Mouse (Mus musculus): Measurements from ENCODE around the gene Krtap29-1. TPM values are rescaled to one million over a fixed set of nuclear protein-coding genes. Genes with fewer than 3 reads are reported as not detected.

The Krtap29-1 gene
- polyA plus RNA-seq, 1 experiment from 2014 or later, result not detected

DNA sequence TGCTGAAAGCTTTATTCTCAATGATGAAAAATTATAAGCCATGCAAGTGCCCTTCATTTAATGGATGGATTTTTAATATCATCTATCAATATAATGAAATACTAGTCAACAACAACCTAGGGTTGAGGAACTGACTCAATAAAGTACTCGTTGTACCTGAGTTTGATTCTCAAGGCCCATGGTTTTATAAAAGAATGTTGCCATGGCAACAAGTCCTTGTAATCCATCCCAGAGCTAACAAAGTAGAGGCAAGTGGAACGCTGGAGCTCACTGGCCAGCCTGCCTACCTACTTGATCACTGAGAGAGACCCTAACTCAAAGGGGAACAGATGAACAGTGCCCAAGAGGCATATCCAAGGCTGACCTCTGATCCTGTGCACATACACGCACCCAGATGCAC is 11.7 kb upstream of the Krtap29-1 start:
- Histone ChIP-seq H3K4me3 (no peak overlapping the region), H3K4me1 (peaks cover 6% of the 10 kb centered on the region), H3K27me3 (ENCODE audit: poor library complexity, severe bottlenecking) (peaks cover 25% of the 10 kb centered on the region), H3K36me3 (replicated peaks) (no peaks in the 10 kb centered on the region), H3K27ac (no peak overlapping the region), H3K9me3 (no peaks in the 10 kb centered on the region)
- no peak for DNase-seq (ENCODE audit: extremely low spot score, low spot score)
- 76% methylated on average over 3 of the region's 3 CpGs for WGBS

DNA sequence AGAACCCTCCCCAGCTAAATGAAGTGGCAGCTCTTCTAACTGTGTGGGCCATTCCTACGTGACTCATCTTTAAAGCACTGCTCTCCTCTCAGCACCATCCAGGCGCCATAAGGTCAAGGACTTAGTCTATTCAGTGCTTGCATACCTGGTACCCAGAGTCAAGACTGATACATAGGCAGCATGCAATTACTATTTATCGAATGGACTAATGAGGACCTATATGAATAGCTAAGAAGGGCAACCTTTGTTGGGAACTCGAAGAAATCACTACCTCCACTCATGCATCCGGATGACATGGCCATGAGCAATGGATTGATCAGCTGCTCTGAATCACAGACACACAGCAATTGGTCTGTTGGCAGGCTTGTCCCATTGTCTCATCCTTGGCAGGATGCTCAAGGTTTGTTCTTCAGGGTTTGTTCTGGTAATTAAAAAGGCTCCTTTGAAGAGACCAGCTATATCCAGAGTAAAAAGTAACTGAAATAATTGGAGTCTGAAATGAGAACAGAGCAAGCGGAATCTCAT is 11.1 kb upstream of the Krtap29-1 start:
- Histone ChIP-seq H3K9me3 (no peaks in the 10 kb centered on the region), H3K4me1 (peaks cover 6% of the 10 kb centered on the region), H3K27ac (no peak overlapping the region), H3K36me3 (replicated peaks) (no peaks in the 10 kb centered on the region), H3K4me3 (no peak overlapping the region), H3K27me3 (ENCODE audit: poor library complexity, severe bottlenecking) (peaks cover 25% of the 10 kb centered on the region)
- WGBS, result 92% methylated on average over 6 of the region's 6 CpGs
- DNase-seq (ENCODE audit: extremely low spot score, low spot score), result no peak

DNA sequence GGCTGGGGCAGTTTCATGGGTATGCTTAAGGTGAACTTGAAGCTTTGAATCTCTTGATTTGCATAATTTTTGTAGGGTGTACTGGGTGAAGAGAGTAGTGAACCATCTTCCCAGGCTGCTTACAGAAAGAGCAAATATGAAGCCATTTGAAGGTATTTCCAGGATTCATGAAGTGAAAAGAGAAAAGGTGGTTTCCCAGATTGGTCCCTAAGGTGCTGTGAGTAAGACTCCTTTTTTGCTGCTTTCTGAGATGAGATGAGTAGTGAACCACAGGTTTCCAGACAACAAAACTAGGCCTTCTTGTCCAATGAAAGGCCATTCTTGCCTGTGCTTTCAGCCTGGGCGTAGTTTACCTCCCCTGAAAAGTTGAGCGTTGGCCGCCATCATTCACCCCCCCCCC is 9.7 kb upstream of the Krtap29-1 start:
- no peaks in the 10 kb centered on the region for H3K9me3 ChIP-seq
- DNase-seq (ENCODE audit: extremely low spot score, low spot score), result no peak
- WGBS, result 90% methylated on average over 3 of the region's 3 CpGs
- no peak overlapping the region for H3K27ac ChIP-seq
- H3K4me1 ChIP-seq, result peaks cover 3% of the 10 kb centered on the region
- H3K4me3 ChIP-seq, result no peak overlapping the region
- H3K36me3 ChIP-seq (replicated peaks), result no peaks in the 10 kb centered on the region
- H3K27me3 ChIP-seq (ENCODE audit: poor library complexity, severe bottlenecking), result peaks cover 12% of the 10 kb centered on the region

DNA sequence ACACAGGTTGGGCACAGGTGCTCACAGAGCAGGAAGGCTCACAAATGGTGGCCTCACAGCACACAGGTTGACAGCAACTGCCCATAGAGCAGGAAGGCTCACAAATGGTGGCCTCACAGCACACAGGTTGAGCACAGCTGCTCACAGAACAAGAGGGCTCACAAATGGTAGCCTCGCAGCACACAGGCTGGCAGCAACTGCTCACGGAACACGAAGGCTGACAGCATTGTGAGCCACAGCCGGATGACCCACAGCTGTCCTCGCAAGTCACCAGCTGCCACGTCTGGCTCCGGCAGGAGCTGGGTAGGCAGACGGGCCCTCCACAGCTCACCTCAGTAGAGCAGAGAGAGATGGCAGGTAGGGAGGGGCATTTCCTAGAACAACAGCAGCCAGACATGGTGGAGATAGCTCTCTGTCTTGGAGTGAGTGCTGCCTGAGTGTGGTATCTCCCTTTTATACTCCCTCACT is 7.4 kb upstream of the Krtap29-1 start, which contains the start of gene Krtap16-1:
Krtap16-1 (minus strand) TSS at position 418 of the 468 bp plus-strand sequence.
- no peak within 1 kb of the TSS for H3K27ac ChIP-seq
- H3K9me3 ChIP-seq, result no peaks in the 10 kb centered on the region
- no peaks in the 10 kb centered on the region for H3K4me1 ChIP-seq
- 89% methylated on average over 8 of the region's 8 CpGs for WGBS
- H3K27me3 ChIP-seq (ENCODE audit: poor library complexity, severe bottlenecking), result no peaks in the 10 kb centered on the region
- no peaks in the 10 kb centered on the region for H3K36me3 ChIP-seq (replicated peaks)
- DNase-seq (ENCODE audit: extremely low spot score, low spot score), result no peak
- no peak within 1 kb of the TSS for H3K4me3 ChIP-seq

DNA sequence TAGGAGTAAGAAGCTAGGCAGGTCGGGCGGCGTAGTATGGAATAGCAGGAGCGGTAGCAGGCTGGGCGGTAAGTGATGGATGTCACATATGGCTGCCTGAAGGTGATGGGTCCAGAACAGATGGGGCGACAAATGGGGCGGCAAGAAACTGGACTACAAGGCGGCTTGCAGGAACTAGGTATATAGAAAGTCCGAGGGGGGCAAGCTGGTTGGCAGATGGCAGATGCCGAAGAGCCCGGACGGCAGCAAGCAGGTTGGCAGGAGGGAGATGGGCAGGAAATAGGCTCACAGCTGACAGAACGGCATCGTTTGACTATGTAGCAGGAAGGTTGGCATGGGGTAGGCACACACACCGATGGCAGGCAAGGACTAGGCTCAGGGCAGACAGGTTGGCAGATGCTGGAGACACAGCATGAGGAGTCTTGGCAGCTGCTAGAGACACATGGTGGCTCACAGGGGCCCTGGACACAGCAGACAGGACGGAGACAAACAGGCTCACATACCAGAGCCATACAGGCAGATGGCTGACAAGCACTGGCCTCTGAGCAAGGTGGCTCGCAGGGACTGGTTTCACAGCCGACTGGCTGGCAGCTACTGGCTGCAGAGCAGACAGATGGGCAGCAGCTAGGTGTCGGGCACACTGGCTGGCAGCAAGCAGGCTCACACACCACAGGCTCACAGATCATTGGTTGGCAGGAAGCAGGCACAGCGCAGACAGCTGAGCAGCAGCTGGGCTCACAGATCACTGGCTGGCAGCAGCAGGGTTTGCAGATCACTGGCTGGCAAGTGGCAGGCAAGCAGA is 6.6 kb upstream of the Krtap29-1 start:
- no peaks in the 10 kb centered on the region for H3K9me3 ChIP-seq
- no peak overlapping the region for H3K27ac ChIP-seq
- no peaks in the 10 kb centered on the region for H3K27me3 ChIP-seq (ENCODE audit: poor library complexity, severe bottlenecking)
- H3K36me3 ChIP-seq (replicated peaks), result no peaks in the 10 kb centered on the region
- no peak overlapping the region for H3K4me3 ChIP-seq
- DNase-seq (ENCODE audit: extremely low spot score, low spot score), result no peak
- H3K4me1 ChIP-seq, result no peaks in the 10 kb centered on the region
- 94% methylated on average over 20 of the region's 20 CpGs for WGBS

DNA sequence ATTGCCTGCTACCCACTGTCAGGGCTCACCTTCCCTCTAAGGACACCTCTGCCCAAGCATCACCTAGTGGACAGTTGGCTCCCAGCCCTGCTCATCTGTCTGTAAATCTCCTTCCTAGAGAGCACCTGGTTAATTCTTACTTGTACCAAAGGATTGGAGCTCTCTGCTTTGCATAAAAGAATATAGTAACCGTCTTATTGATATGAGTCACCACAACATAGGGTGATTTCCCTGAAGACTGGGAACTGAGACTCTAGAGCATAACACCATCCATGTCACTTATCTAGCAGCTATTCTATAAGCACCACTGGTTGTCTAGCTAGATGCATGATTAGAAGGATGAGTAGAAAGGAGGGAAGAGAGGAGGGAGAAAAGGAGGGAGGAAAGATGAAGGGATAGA is 4.6 kb upstream of the Krtap29-1 start:
- Histone ChIP-seq H3K9me3 (no peaks in the 10 kb centered on the region), H3K4me1 (no peaks in the 10 kb centered on the region), H3K36me3 (replicated peaks) (no peaks in the 10 kb centered on the region), H3K4me3 (no peak overlapping the region), H3K27me3 (ENCODE audit: poor library complexity, severe bottlenecking) (no peaks in the 10 kb centered on the region), H3K27ac (no peak overlapping the region)
- WGBS, result 87% methylated on average over 1 of the region's 1 CpGs
- DNase-seq (ENCODE audit: extremely low spot score, low spot score), result no peak

DNA sequence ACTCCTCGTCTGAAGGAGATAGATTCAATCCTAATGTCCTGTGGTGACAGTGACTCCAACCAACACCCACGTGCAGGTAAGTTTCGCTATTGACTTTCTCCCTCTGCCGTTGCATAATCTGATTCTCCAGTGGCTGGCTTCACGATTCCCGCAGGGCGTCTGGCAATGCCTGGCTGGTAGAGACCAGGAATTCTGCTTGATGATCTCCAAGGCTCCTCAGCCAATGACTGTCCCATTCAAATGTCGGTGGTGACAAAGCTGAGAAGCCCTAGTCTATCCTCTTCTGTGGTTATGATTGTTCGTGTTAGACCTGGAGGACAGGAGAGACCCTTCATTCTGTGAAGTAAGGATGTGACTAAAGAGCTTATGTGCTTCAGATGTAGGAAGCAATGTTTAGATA is 3.9 kb upstream of the Krtap29-1 start:
- WGBS, result 90% methylated on average over 9 of the region's 9 CpGs
- H3K27ac ChIP-seq, result no peak overlapping the region

DNA sequence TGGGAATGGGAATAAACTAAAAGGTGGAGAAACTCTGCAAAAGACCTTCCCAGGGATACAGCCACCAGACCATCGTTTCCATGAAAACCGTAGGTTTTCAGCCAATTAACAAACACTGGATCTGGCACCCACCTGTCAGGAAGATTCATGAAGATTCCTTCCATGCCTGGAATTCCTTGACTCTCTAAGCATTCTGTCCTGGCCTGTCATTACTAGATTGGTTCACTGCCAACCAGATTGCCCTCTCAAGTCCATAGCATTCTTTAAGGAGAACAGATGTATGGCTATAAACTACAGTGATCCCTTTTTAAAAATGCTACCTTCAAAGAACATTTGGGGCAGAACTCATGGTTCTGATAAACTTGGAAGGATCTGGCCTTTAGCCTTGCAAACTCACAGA is 12.9 kb downstream of the Krtap29-1 start:
- no peaks in the 10 kb centered on the region for H3K9me3 ChIP-seq
- WGBS, result 77% methylated on average over 2 of the region's 2 CpGs
- no peak overlapping the region for H3K4me3 ChIP-seq
- H3K27ac ChIP-seq, result no peak overlapping the region
- H3K4me1 ChIP-seq, result peaks cover 5% of the 10 kb centered on the region; the same call in 1 of the 2 replicates
- DNase-seq (ENCODE audit: extremely low spot score, low spot score), result no peak
- no peaks in the 10 kb centered on the region for H3K27me3 ChIP-seq (ENCODE audit: poor library complexity, severe bottlenecking)
- no peaks in the 10 kb centered on the region for H3K36me3 ChIP-seq (replicated peaks)

More for the DNA sequence above, 3.9 kb upstream of the Krtap29-1 start:
- no peaks in the 10 kb centered on the region for H3K36me3 ChIP-seq (replicated peaks)
- H3K4me3 ChIP-seq, result no peak overlapping the region
- no peaks in the 10 kb centered on the region for H3K27me3 ChIP-seq (ENCODE audit: poor library complexity, severe bottlenecking)
- DNase-seq (ENCODE audit: extremely low spot score, low spot score), result no peak
- no peaks in the 10 kb centered on the region for H3K9me3 ChIP-seq
- no peaks in the 10 kb centered on the region for H3K4me1 ChIP-seq

DNA sequence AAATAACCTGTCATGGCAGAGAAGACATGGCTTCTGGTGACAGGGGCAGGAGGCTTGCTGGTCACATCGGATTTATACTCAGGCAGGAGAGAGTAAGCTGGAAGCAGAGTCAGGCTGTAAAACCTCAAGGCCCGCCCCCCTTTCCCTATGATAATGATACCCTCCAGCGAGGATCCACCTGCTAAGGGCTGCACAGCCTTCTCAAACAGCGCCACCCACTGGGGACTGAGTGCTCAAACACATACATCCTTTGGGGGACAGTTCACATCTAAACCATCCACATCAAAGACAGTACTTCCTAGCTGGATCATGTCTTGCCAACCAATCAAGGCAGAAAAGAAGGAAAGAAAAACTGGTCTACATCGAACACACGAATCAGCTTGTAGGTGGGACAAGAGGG is 14.6 kb downstream of the Krtap29-1 start:
- peaks cover 5% of the 10 kb centered on the region; the same call in 1 of the 2 replicates for H3K4me1 ChIP-seq

DNA sequence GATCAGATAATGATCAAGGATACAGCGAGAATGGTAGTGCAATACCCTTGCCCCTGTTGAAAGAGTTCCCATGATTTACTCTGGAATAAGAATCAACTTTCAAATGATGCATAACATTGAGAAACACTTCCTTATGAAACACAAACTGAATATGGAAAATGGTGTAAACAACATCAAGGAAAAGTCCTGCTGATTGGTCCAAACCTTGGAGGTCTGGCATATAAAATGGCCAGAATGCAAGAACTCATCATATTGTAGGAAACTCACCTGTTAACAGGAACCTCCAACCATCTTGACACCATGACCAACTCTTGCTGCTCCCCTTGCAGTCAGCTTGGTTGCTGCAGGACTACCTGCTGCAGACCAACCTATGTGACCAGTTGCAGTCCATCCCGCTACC is 30.7 kb downstream of the Krtap29-1 start, which contains the start of gene Krtap9-5:
Krtap9-5 (plus strand) TSS at position 301 of the 400 bp plus-strand sequence.
- Histone ChIP-seq H3K4me1 (peaks cover 12% of the 10 kb centered on the region), H3K4me3 (no peak within 1 kb of the TSS), H3K9me3 (peaks cover 4% of the 10 kb centered on the region; the same call in 1 of the 2 replicates), H3K27me3 (ENCODE audit: poor library complexity, severe bottlenecking) (no peaks in the 10 kb centered on the region), H3K36me3 (replicated peaks) (no peaks in the 10 kb centered on the region), H3K27ac (peak within 1 kb of the TSS; percentile 41)
- DNase-seq (ENCODE audit: extremely low spot score, low spot score), result no peak
- WGBS, result 91% methylated on average over 2 of the region's 2 CpGs

More for the DNA sequence above, 14.6 kb downstream of the Krtap29-1 start:
- Histone ChIP-seq H3K4me3 (no peak overlapping the region), H3K27ac (no peak overlapping the region), H3K36me3 (replicated peaks) (no peaks in the 10 kb centered on the region), H3K9me3 (no peaks in the 10 kb centered on the region), H3K27me3 (ENCODE audit: poor library complexity, severe bottlenecking) (no peaks in the 10 kb centered on the region)
- no peak for DNase-seq (ENCODE audit: extremely low spot score, low spot score)
- WGBS, result 55% methylated on average over 6 of the region's 6 CpGs

DNA sequence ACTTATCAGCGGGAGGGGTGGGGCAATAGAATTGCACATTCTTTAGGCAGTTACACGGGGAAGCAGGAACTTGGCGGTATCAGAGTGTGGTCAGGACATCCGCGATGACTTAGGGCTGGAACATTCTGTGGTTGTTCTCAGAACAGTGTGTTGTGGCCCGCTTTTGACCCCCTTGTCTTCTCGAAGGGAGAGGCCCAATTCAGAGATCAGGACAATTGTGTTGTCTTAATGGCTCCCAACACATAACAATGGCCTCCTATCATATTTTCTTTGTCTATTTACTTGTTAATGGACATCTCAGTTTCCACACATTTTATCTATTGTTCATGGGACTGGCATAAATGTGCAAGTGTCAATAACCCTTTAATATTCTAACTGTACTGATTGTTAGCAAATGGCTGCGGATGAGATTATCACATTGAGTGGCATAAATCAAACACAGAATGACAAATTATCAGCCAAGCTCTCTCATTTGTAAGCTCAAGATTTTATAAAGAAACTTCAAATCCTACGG is 41.0 kb downstream of the Krtap29-1 start:
- Histone ChIP-seq H3K9me3 (no peaks in the 10 kb centered on the region), H3K27ac (no peak overlapping the region), H3K36me3 (replicated peaks) (no peaks in the 10 kb centered on the region), H3K4me3 (no peak overlapping the region), H3K4me1 (no peaks in the 10 kb centered on the region), H3K27me3 (ENCODE audit: poor library complexity, severe bottlenecking) (no peaks in the 10 kb centered on the region)
- 89% methylated on average over 9 of the region's 9 CpGs for WGBS
- no peak for DNase-seq (ENCODE audit: extremely low spot score, low spot score)

DNA sequence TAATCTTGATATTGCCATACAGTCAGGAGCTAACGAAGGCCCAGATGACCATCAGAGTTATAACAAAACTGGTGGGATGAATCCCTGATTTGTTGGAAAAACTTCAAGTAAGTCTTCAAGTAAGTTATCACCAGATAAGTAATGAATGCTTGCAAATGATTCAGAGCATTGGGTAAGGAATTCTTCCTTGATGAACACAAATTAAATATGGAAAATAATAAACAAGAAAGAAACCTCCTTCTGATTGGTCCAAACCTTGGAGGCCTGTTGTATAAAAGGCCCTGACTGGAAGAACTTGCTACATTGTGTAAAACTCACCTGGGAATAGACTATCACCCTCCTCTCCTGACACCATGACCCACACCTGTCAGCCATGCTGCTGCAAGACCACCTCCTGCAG is 42.9 kb downstream of the Krtap29-1 start, which contains the start of gene Krtap31-2:
Krtap31-2 (plus strand) TSS at position 301 of the 400 bp plus-strand sequence.
- 86% methylated on average over 1 of the region's 1 CpGs for WGBS
- no peaks in the 10 kb centered on the region for H3K4me1 ChIP-seq

More for the DNA sequence above, 42.9 kb downstream of the Krtap29-1 start, which contains the start of gene Krtap31-2:
- Histone ChIP-seq H3K36me3 (replicated peaks) (no peaks in the 10 kb centered on the region), H3K4me3 (no peak within 1 kb of the TSS), H3K27ac (no peak within 1 kb of the TSS), H3K9me3 (no peaks in the 10 kb centered on the region), H3K27me3 (ENCODE audit: poor library complexity, severe bottlenecking) (0 out of 2 replicates have a peak, but pooled peaks cover 3% of the 10 kb centered on the region)
- DNase-seq (ENCODE audit: extremely low spot score, low spot score), result no peak

Measured in forebrain, embryonic 10.5 days (tissue).